Mouse (Mus musculus): ENCODE data around the gene Clec12a. TPM values are rescaled to one million over a fixed set of nuclear protein-coding genes. Genes with fewer than 3 reads are reported as not detected.
A peak's percentile ranks its signal among the peaks of the same experiment; 100 is the strongest.

The Clec12a gene
- polyA plus RNA-seq, 1 experiment from 2014 or later, result 0.04 TPM

DNA sequence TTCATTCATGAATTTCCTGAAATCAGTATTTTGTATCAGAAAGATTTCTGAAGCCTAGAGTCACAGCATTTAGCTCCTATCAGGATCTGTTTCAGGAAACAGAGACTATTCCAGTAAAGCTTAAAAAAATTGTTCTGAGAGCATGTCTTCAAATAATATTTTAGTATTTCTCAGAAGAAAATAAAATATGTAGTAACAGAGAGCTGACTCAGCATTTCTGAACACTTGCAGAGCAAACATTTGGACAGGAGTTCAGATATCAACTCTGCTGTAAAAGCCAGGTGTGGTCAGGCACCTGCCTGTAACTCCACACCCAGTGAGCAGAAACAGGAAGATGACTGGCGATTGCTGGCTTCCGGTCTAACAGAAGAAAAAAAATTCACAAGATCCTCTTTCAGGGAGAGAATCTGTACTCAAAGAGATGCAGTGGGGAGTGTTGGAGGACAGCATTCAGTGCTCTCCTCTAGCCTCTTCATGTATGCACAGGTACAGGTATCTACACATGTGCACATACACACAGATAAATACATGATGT, 32.5 kb downstream of the Clec12a start:
- POLR2A ChIA-PET, result no interaction called here
- peaks cover 40% of the 10 kb centered on the region for H3K27me3 ChIP-seq
- no peak for ATAC-seq
- TF ChIP-seq CTCF (IDR thresholded peaks at IDR 0.05), result no peak
- in situ Hi-C loops (cut with MboI; ENCODE audit: low pct_unique_long_range_greater_than_20kb), result loop anchor here (25.0 kb wide), 1 partner anchor 513 kb away; no protein-coding TSS in a partner anchor
- DNase-seq (ENCODE audit: low read depth, low spot score), result no peak
- CTCF ChIA-PET, result interaction anchor here (1.3 to 2.0 kb wide), 2 partner anchors 9 to 10 kb away, joined by 3 to 5 read pairs; partner anchors contain the start of gene Clec12b

DNA sequence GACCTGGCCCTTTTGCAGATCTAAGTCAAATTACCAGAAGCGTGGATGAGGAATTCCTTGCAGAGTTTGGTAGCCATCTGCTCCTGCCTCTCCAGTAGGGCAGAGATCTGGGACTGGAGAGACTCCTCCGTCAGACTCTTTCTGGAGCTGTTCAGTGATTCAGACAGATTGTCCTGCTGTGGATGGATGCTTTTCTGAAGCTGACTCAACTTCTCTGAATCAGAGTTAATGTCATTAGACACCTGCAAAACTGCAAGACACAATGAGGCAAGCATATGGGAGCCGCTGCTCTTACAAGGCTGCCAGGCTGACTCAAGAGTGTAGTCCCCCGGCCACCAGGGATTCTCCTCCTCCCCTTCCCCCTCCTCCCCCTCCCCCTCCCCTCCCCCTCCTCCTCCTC, 38.0 kb downstream of the Clec12a start:
- in situ Hi-C loops (cut with MboI; ENCODE audit: low pct_unique_long_range_greater_than_20kb), result no loop called here
- no peak for TF ChIP-seq CTCF (IDR thresholded peaks at IDR 0.05)
- CTCF ChIA-PET, result no interaction called here
- POLR2A ChIA-PET, result no interaction called here
- H3K27me3 ChIP-seq, result peaks cover 36% of the 10 kb centered on the region
- ATAC-seq (no peak), DNase-seq (ENCODE audit: low read depth, low spot score) (no peak)

DNA sequence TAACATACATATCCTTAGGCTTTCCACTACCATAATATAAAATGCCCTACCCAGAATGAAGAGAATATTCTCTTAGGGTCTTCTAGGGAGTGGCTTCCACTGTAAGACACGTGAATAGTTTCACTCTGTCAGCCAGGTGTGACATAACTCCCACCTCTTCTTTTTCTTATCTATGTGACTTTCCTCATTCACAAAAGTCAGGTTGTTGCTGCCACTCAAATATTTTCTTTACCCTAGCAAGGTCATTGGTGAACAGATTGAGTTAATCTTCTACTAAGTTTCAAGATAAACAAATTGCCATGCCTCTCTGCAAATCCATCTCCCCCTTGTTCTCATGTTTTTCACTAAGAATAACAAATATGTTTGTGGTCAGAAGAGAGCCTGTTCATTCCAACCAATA, 39.2 kb downstream of the Clec12a start:
- TF ChIP-seq CTCF (IDR thresholded peaks at IDR 0.05), result no peak
- ATAC-seq, result no peak
- ChIA-PET CTCF (no interaction called here), POLR2A (no interaction called here)
- DNase-seq (ENCODE audit: low read depth, low spot score), result no peak
- in situ Hi-C loops (cut with MboI; ENCODE audit: low pct_unique_long_range_greater_than_20kb), result no loop called here
- peaks cover 32% of the 10 kb centered on the region for H3K27me3 ChIP-seq

DNA sequence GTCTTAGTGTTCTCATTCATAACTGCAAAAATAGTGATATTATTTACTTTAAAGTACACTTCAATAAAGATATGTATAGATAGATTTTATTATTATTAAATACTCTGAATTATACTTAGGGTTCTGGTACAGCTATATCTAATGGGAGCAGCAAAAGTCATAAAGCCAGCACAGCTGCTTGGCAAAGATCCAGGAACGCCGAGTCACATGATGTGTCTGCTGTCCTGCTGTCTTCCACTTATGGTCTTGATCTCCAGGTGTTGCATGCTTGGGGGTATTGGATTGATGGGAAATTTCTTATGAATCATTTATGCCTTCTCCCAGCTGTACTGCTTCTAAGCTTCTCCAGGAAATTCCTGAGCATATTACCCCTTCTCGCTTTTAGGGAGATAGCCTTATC, 41.0 kb downstream of the Clec12a start:
- peaks cover 38% of the 10 kb centered on the region for H3K27me3 ChIP-seq
- no peak for DNase-seq (ENCODE audit: low read depth, low spot score)
- in situ Hi-C loops (cut with MboI; ENCODE audit: low pct_unique_long_range_greater_than_20kb), result no loop called here
- POLR2A ChIA-PET, result no interaction called here
- no peak for ATAC-seq
- CTCF ChIA-PET, result interaction anchor here (0.6 kb wide), 1 partner anchor 121 kb away, joined by 3 read pairs; no protein-coding TSS in a partner anchor
- no peak for TF ChIP-seq CTCF (IDR thresholded peaks at IDR 0.05)

DNA sequence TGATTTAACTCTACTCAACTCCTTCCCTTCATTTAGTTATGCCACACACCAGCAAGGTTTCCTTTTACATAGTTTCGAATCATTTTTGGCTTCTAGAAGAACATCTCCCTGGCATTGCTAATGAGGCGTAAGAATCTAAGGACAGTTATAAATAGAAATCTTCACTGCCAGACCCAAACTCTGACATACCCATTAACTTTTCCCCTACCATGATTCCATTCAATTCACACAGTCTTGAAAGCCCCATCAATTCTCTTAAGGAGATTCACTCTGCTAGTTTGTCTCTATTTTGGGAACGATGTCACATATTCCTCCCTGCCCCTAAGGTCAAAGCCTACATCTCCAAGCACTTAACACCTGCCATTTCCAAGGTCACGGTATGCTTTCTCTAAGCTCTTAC, 42.5 kb downstream of the Clec12a start:
- POLR2A ChIA-PET, result no interaction called here
- CTCF ChIA-PET, result interaction anchor here (1.3 to 1.8 kb wide), 2 partner anchors 10 to 159 kb away, joined by 3 to 5 read pairs; no protein-coding TSS in a partner anchor
- no peak for DNase-seq (ENCODE audit: low read depth, low spot score)
- TF ChIP-seq CTCF (IDR thresholded peaks at IDR 0.05), result no peak
- in situ Hi-C loops (cut with MboI; ENCODE audit: low pct_unique_long_range_greater_than_20kb), result no loop called here
- H3K27me3 ChIP-seq, result peaks cover 36% of the 10 kb centered on the region
- no peak for ATAC-seq

DNA sequence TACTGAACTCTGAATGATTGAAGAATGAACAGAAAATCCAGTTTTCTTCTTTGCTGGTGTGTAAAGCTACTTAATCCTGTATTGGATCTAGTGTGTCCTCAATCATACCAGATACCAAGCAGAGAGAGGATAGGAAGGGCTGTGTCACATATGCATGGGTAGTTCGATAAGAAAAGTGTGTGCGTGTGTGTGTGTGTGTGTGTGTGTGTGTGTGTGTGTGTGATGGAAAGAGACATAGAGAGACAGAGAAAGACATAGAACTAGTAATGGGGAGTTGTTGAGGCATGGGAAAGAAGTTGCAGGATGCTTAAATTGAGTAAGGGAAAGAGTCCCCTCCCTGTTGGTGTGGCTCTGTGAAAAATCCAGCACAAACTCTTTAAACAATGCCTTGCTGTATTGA, 43.3 kb downstream of the Clec12a start, which contains the start of gene Clec12b:
Gene Clec12b (minus strand): TSS at position 101 of the 400 bp plus-strand sequence.
- peaks cover 34% of the 10 kb centered on the region for H3K27me3 ChIP-seq
- DNase-seq (ENCODE audit: low read depth, low spot score) (no peak), ATAC-seq (no peak)
- TF ChIP-seq CTCF (IDR thresholded peaks at IDR 0.05), result no peak
- ChIA-PET POLR2A (no interaction called here), CTCF (interaction anchor here (1.3 to 1.8 kb wide), 2 partner anchors 10 to 159 kb away, joined by 3 to 5 read pairs; no protein-coding TSS in a partner anchor)
- in situ Hi-C loops (cut with MboI; ENCODE audit: low pct_unique_long_range_greater_than_20kb), result no loop called here

DNA sequence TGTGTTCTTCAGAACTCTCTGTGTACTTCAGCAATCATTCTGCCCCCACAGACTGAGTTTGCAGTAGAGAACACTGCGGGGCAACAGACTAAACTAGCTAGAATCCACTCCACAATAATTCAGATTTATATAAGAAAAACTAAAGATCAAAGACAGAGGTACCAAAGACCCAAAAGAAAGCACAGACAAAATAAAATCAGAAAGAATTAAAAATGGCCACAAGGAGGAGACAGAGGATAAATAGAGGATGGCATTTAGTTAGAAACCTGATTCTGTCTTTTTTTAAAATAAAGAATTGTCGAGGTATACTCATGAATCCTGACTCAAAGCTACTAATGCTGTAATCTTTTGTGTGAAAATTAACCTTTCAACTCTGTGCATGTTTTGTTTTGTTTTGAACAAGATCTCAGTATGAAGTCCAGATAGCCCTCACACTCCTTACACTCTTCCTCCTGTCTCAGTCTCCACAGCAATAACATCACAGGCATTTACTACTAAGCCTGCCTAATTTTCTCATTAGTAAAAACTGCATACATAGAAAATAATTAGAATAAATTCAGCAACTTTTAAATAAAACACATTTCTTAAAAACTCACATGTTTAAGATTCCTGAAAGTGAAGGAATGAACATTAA, 50.7 kb downstream of the Clec12a start:
- peaks cover 56% of the 10 kb centered on the region for H3K27me3 ChIP-seq
- POLR2A ChIA-PET, result no interaction called here
- DNase-seq (ENCODE audit: low read depth, low spot score), result no peak
- ATAC-seq, result no peak
- TF ChIP-seq CTCF (IDR thresholded peaks at IDR 0.05), result peak; percentile 69
- CTCF ChIA-PET, result interaction anchor here (1.2 to 1.6 kb wide), 3 partner anchors 30 to 167 kb away, joined by 5 to 7 read pairs (median 7); no protein-coding TSS in a partner anchor
- in situ Hi-C loops (cut with MboI; ENCODE audit: low pct_unique_long_range_greater_than_20kb), result loop anchor here (5.0 to 10.0 kb wide), 2 partner anchors 132 to 159 kb away; no protein-coding TSS in a partner anchor

DNA sequence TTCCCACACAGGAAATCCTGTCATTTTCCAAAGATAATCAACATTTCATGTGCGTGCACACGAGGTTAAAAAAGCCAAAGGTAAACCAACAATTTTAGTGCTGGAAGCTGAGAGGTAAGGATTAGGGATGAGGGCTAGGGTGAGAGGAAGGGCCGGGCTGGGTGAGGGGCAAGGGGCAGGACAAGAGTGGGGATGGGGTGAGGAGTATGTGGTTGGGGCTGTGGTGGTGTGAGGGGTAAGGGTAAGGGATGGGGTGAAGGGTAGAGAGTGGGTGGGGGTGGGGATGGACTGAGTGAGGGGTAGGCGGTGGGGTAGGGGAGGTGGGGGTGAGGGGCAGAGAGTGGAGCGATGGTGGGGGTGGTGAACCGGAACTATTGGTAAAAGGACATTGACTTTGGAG, 51.2 kb downstream of the Clec12a start:
- H3K27me3 ChIP-seq, result peaks cover 56% of the 10 kb centered on the region
- in situ Hi-C loops (cut with MboI; ENCODE audit: low pct_unique_long_range_greater_than_20kb), result loop anchor here (5.0 to 10.0 kb wide), 2 partner anchors 131 to 159 kb away; no protein-coding TSS in a partner anchor
- CTCF ChIA-PET, result interaction anchor here (1.2 to 1.6 kb wide), 3 partner anchors 29 to 167 kb away, joined by 5 to 7 read pairs (median 7); no protein-coding TSS in a partner anchor
- no peak for TF ChIP-seq CTCF (IDR thresholded peaks at IDR 0.05)
- ATAC-seq (no peak), DNase-seq (ENCODE audit: low read depth, low spot score) (no peak)
- POLR2A ChIA-PET, result no interaction called here

DNA sequence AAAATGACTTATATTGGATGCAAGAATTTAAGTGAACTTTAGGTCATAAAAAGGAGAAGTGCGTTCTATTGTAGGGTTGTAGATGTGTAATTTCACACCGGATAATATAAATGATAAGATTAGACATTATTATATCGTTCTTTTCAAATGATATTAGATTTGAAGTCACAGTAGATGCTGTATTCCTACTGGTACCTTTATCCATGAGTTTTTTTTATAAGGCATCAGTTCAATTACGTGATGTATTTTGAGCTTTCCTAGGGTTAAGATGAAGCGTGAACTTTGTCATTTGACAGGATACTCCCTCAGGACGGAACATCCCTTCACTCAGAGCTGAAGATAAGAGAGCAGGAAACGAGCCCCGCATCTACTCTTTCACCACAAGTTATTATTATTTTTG, 54.5 kb downstream of the Clec12a start, which contains the start of gene Clec1b:
Gene Clec1b (plus strand): TSS at position 301 of the 400 bp plus-strand sequence.
- POLR2A ChIA-PET, result no interaction called here
- peaks cover 79% of the 10 kb centered on the region for H3K27me3 ChIP-seq
- DNase-seq (ENCODE audit: low read depth, low spot score) (no peak), ATAC-seq (no peak)
- CTCF ChIA-PET, result interaction anchor here (1.0 to 1.6 kb wide), 2 partner anchors 26 to 147 kb away, joined by 3 read pairs; no protein-coding TSS in a partner anchor
- TF ChIP-seq CTCF (IDR thresholded peaks at IDR 0.05), result no peak
- in situ Hi-C loops (cut with MboI; ENCODE audit: low pct_unique_long_range_greater_than_20kb), result loop anchor here (10.0 kb wide), 1 partner anchor 128 kb away; no protein-coding TSS in a partner anchor

DNA sequence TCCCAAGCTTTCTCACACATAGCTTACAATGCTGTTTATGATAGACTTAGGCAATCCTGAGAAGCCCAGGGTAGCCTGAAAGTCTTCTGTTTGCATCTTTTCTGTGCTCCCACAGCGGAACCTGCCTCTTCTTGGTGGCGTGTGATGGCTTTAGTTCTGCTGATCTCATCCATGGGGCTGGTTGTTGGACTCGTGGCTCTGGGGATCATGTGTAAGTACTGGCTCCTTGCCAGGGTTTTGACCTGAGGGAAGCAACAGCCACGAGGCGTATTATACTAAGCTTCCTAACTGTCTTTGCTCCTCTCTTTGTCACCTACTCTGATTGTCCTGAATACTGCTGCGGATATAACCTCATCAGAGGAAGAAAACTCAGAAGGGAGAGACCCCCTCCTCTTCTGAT, 57.5 kb downstream of the Clec12a start:
- no peak for TF ChIP-seq CTCF (IDR thresholded peaks at IDR 0.05)
- ChIA-PET POLR2A (no interaction called here), CTCF (interaction anchor here (1.1 kb wide), 1 partner anchor 114 kb away, joined by 3 read pairs; no protein-coding TSS in a partner anchor)
- in situ Hi-C loops (cut with MboI; ENCODE audit: low pct_unique_long_range_greater_than_20kb), result loop anchor here (10.0 kb wide), 1 partner anchor 125 kb away; no protein-coding TSS in a partner anchor
- DNase-seq (ENCODE audit: low read depth, low spot score), result no peak
- ATAC-seq, result no peak
- peaks cover 83% of the 10 kb centered on the region for H3K27me3 ChIP-seq

DNA sequence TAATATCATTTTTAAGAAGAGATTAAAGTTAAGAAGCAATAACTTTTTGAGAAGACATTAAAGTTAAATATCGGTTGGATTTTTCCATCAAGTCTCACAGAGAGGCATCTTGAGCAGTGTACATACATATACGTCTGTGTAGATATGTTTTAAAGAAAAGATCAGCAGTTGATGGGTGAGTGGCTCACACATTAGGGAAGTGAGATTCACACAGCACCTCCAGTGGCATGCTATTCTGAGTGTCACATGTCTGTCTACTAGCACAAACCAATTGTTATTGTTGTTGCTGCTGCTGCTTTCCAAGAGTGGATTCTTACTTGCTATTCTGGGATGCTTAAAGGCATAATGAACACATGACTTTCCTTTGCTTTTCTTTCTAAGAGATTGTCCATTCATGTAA, 59.9 kb downstream of the Clec12a start:
- ChIA-PET CTCF (no interaction called here), POLR2A (no interaction called here)
- in situ Hi-C loops (cut with MboI; ENCODE audit: low pct_unique_long_range_greater_than_20kb), result no loop called here
- ATAC-seq (no peak), DNase-seq (ENCODE audit: low read depth, low spot score) (no peak)
- peaks cover 83% of the 10 kb centered on the region for H3K27me3 ChIP-seq
- no peak for TF ChIP-seq CTCF (IDR thresholded peaks at IDR 0.05)

All from Patski (cell line).